Mouse (Mus musculus) heart, postnatal 0 days (tissue): ENCODE data around the gene Mnt. TPM values are rescaled to one million over a fixed set of nuclear protein-coding genes. Genes with fewer than 3 reads are reported as not detected.
A peak's percentile ranks its signal among the peaks of the same experiment; 100 is the strongest.

ENCODE experiments used
- ATAC-seq: fragments of 200-750 bp; cut with Nextera tagmentation; 2 replicates; pipeline ENCODE4 v1.8.0; 2017; ENCODE audit warnings: low read depth, moderate number of reproducible peaks, moderate library complexity; ENCODE audit not compliant: insufficient read depth
- DNase-seq: peaks from one replicate; pipeline ENCODE4 v3.0.0-alpha.2; 2016; ENCODE audit warnings: low spot score
- H3K27ac ChIP-seq: fragments of 300-500 bp; sonication (generic); 2 replicates; pipeline ENCODE4 v1.5.1; 2014; ENCODE audit warnings: low read depth, mild to moderate bottlenecking
- H3K27me3 ChIP-seq: fragments of 300-500 bp; sonication (generic); 2 replicates; pipeline ENCODE4 v1.6.1; 2014; ENCODE audit warnings: low read length, mixed read lengths; ENCODE audit not compliant: control insufficient read depth, insufficient read depth
- H3K36me3 ChIP-seq: fragments of 300-500 bp; sonication (generic); replicated peaks from 2 replicates; pipeline ENCODE4 v1.6.1; 2014; ENCODE audit warnings: low read length, mixed read lengths; ENCODE audit not compliant: control insufficient read depth, insufficient read depth
- H3K4me1 ChIP-seq: fragments of 300-500 bp; sonication (generic); 2 replicates; pipeline ENCODE4 v1.6.1; 2014; ENCODE audit warnings: antibody characterized with exemption; ENCODE audit not compliant: control insufficient read depth, insufficient read depth
- H3K4me2 ChIP-seq: fragments of 300-500 bp; sonication (generic); 2 replicates; pipeline ENCODE4 v1.6.1; 2014; ENCODE audit warnings: low read depth, mild to moderate bottlenecking, low read length, moderate library complexity
- H3K4me3 ChIP-seq: fragments of 300-500 bp; sonication (generic); 2 replicates; pipeline ENCODE4 v1.5.1; 2014; ENCODE audit warnings: low read depth, low read length
- H3K9ac ChIP-seq: fragments of 300-500 bp; sonication (generic); replicated peaks from 2 replicates; pipeline ENCODE4 v1.6.1; 2014; ENCODE audit warnings: low read depth, low read length, mixed read lengths
- H3K9me3 ChIP-seq: fragments of 300-500 bp; sonication (generic); replicated peaks from 2 replicates; pipeline ENCODE4 v1.6.1; 2016; ENCODE audit warnings: low read length; ENCODE audit not compliant: control insufficient read depth
- CTCF ChIP-seq: IDR thresholded peaks from 2 replicates; pipeline ENCODE4 v1.5.1; 2016; ENCODE audit warnings: antibody characterized with exemption, control low read depth, low read depth
- EP300 ChIP-seq: IDR thresholded peaks from 2 replicates; pipeline ENCODE4 v1.6.1; 2016; ENCODE audit warnings: antibody characterized with exemption, low read depth
- WGBS: fragments of 180-500 bp; shearing (Covaris S2); extraction: QIAGEN DNeasy Blood & Tissue Kit; methylation state at CpG from one replicate; pipeline ENCODE4 v1.1.7; 2014; 5-methylcytosine and 5-hydroxymethylcytosine counted together
- polyA plus RNA-seq: library from polyadenylated mRNA; unstranded; fragments of >200 nt; fragmentation: Nextera tagmentation; extraction: Ambion mirVana; gene quantifications from 2 replicates; pipeline ENCODE4 v1.2.1, GENCODE M21; 2015
- total RNA-seq: library from RNA; depleted of rRNA; stranded (reverse); fragments of >200 nt; gene quantifications from 2 replicates; pipeline ENCODE4 v1.2.3, GENCODE M21; 2014; ENCODE audit warnings: low replicate concordance

The Mnt gene
- total and polyA plus RNA-seq, 2 experiments from 2014 or later = 1.8 to 9.0 TPM

GRCm38 (mm10) chr11:74832503-74833143, 1.9 kb downstream of the Mnt start:
- H3K9me3 ChIP-seq = no peaks in the 10 kb centered on the region
- H3K27me3 ChIP-seq = no peaks in the 10 kb centered on the region
- H3K27ac ChIP-seq = peak overlapping the region; percentile 99
- WGBS = under 1% methylated on average over 26 of the region's 26 CpGs
- TF ChIP-seq EP300 (no peak), CTCF (0 out of 2 replicates have a peak, but pooled peaks have one; percentile 1)
- no peaks in the 10 kb centered on the region for H3K36me3 ChIP-seq
- H3K9ac ChIP-seq = peak overlapping the region; percentile 69
- peaks cover 50% of the 10 kb centered on the region for H3K4me1 ChIP-seq
- ATAC-seq (0 out of 2 replicates have a peak, but pooled peaks have one; percentile 2), DNase-seq (peak; percentile 92)
- H3K4me2 ChIP-seq = peak overlapping the region; percentile 96
- H3K4me3 ChIP-seq = peak overlapping the region; percentile 95

GRCm38 (mm10) chr11:74833536-74834358, 3.0 kb downstream of the Mnt start:
- H3K9ac ChIP-seq = no peak overlapping the region; the same call in 1 of the 2 replicates
- DNase-seq = no peak
- H3K27me3 ChIP-seq = no peaks in the 10 kb centered on the region
- peak overlapping the region; percentile 96 for H3K4me2 ChIP-seq
- ATAC-seq = no peak
- H3K9me3 ChIP-seq = no peaks in the 10 kb centered on the region
- peak overlapping the region; percentile 99 for H3K27ac ChIP-seq
- 51% methylated on average over 8 of the region's 8 CpGs for WGBS
- TF ChIP-seq EP300 (no peak), CTCF (no peak)
- no peaks in the 10 kb centered on the region for H3K36me3 ChIP-seq
- peaks cover 39% of the 10 kb centered on the region for H3K4me1 ChIP-seq
- H3K4me3 ChIP-seq = peak overlapping the region; percentile 95; the same call in 1 of the 2 replicates

GRCm38 (mm10) chr11:74834359-74834638, 3.6 kb downstream of the Mnt start:
- no peaks in the 10 kb centered on the region for H3K36me3 ChIP-seq
- H3K9ac ChIP-seq = no peak overlapping the region
- H3K4me2 ChIP-seq = no peak overlapping the region
- H3K27me3 ChIP-seq = no peaks in the 10 kb centered on the region
- WGBS = 22% methylated on average over 1 of the region's 1 CpGs
- no peaks in the 10 kb centered on the region for H3K9me3 ChIP-seq
- H3K4me1 ChIP-seq = peaks cover 41% of the 10 kb centered on the region
- peak; percentile 6; the same call in 1 of the 2 replicates for TF ChIP-seq CTCF
- TF ChIP-seq EP300 = no peak
- ATAC-seq = no peak
- no peak overlapping the region for H3K4me3 ChIP-seq
- DNase-seq = no peak
- peak overlapping the region; percentile 99 for H3K27ac ChIP-seq

- no peak overlapping the region for H3K4me3 ChIP-seq
- peak overlapping the region; percentile 99 for H3K27ac ChIP-seq
- no peak for TF ChIP-seq CTCF
- no peak for TF ChIP-seq EP300
- DNase-seq (no peak), ATAC-seq (no peak)
- no peaks in the 10 kb centered on the region for H3K9me3 ChIP-seq
- 25% methylated on average over 5 of the region's 5 CpGs for WGBS
- H3K27me3 ChIP-seq = no peaks in the 10 kb centered on the region
- H3K36me3 ChIP-seq = no peaks in the 10 kb centered on the region; the same call in 1 of the 2 replicates
- H3K4me1 ChIP-seq = peaks cover 42% of the 10 kb centered on the region
- no peak overlapping the region for H3K4me2 ChIP-seq
- H3K9ac ChIP-seq = 0 out of 2 replicates have a peak overlapping the region, but pooled peaks have one; percentile 13
Measured at GRCm38 (mm10) chr11:74834650-74835277, 4.0 kb downstream of the Mnt start.

GRCm38 (mm10) chr11:74835593-74836224, 5.0 kb downstream of the Mnt start:
- Histone ChIP-seq H3K4me1 (peaks cover 43% of the 10 kb centered on the region), H3K4me3 (no peak overlapping the region), H3K27ac (no peak overlapping the region; the same call in 1 of the 2 replicates), H3K27me3 (no peaks in the 10 kb centered on the region), H3K4me2 (no peak overlapping the region), H3K9ac (no peak overlapping the region), H3K9me3 (no peaks in the 10 kb centered on the region), H3K36me3 (peaks cover 3% of the 10 kb centered on the region)
- TF ChIP-seq CTCF (no peak), EP300 (no peak)
- no peak for DNase-seq
- 83% methylated on average over 6 of the region's 6 CpGs for WGBS
- no peak for ATAC-seq
